Mouse (Mus musculus): ENCODE measurements at regions not wholly inside any gene's neighbourhood (a gene's known extent, or its start where the extent isn't known, plus 50 kb on each side); places are given as distances from the start of the nearest gene placed in this dataset.

DNA sequence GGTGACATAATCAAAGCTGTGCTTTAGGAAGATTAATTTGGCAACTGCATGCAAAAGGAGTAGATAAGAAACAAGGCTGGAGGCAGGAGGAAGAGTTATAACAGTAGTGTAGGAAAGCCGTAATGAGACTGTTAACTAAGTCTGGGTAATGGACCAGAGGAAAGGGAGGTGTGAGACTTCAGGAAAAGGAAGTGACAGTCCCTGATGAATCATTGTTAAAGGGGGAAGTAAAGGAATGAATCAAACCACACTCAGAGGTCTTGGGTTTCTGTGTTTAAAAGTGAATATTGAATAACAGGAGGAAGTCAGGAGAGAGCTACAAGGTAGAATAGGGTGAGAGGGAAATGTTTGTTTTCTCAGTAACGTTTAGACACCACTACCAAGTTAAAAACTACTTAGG is 1175.9 kb downstream of the Diaph3 start:
- DNase-seq: no peak

- DNase-seq: no peak
These were observed 1195.2 kb downstream of the Diaph3 start for GRCm38 (mm10) chr14:85945707-85946313.

DNA sequence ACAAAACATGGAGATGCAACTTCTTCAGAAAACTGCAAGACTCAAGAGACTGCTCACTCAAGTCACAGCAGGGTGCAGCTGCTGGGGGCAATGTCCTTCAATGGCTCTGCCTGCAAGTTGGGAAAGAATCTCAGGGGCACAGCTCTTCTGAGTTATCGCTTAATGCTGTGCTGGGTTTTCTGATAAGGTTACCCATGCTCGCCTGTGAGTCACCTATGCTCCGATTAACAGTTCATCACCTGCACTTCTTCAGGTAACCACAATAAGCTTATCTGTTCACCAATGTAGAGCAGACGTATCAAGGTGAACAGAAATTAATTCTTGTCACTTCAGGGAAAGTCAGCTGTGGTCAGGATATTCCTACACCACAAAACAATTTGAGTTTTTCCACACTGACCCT is 1198.2 kb downstream of the Diaph3 start:
- no peak for DNase-seq

DNA sequence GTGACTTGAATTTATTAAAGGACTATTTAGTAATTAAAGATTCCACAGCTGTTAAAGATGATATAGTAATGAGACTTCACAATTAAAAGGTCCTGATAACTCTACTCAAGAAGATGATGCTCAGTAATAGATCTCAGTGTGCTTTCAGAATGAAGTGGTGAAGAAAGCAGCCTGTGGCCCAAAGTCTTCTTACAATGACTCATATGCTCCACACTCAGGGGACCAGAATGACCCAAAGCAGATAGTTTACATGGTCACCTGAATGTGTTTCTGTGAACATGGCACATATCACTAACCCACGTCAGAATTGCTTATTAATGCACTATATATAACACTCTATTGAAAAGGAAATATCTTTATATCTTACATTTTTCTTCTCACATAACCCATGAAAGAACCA is 1200.5 kb downstream of the Diaph3 start:
- DNase-seq: no peak

- DNase-seq: no peak
These were observed 1205.9 kb downstream of the Diaph3 start for GRCm38 (mm10) chr14:85935091-85935490.

GRCm38 (mm10) chr14:85930387-85930786 is 1210.6 kb downstream of the Diaph3 start:
- DNase-seq: peak; percentile 2

DNA sequence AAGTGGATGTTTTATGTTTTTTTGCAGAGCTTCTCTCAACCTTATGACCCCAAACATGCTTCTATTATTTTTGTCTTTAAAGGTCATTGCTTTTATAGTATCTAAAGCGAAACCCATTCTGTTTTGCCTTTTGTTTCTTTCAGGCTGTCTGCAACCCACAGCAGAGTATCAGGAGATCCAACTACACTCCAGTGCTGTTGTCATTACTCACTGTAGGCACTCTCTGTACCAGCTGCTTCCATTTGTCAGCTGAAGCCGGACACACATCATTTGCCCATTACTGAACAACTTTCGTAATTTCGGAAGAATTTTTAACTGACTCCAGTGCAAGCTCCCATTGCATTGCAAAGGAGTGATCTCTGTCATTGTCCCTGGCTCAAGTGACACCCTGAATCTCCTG is 1222.1 kb downstream of the Diaph3 start:
- no peak for DNase-seq

DNA sequence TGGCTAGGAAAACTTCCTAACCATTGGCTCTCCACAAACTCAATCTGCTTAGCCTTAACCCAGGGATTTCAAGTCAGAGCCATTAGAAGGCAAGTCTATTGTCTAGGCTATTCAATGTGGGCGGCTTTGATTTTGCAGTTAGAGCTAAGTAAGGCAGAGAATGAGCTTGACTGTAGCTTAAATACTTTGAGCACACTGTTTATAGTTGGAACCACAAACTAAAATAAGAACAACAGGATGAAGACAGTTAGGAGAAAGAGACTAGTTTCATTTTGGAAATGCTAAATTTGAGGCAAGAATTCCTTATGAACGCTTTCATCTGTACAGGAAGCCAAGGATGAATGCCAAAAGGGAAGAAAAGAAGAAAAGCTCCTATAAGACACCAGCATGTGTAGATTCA is 1225.3 kb downstream of the Diaph3 start:
- no peak for DNase-seq

DNA sequence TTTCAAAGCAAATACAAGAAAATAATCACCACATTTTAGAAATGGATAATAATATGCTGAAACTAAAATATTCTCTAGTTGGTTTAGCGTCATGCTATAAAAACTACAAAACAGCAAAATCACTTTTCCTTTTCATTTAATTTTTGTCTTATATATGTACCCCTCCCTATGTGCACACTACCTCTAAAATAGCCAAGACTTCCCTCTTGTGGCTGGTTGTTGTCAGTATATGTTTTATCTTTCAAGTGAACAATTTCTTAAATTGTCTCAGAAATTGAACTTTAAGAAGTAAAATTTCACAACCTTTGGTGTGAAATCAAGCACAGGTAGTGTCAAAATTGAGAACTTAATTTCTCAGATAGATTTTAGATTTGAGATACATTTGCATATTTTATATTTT is 1243.1 kb downstream of the Diaph3 start:
- peak; percentile 1 for DNase-seq

DNA sequence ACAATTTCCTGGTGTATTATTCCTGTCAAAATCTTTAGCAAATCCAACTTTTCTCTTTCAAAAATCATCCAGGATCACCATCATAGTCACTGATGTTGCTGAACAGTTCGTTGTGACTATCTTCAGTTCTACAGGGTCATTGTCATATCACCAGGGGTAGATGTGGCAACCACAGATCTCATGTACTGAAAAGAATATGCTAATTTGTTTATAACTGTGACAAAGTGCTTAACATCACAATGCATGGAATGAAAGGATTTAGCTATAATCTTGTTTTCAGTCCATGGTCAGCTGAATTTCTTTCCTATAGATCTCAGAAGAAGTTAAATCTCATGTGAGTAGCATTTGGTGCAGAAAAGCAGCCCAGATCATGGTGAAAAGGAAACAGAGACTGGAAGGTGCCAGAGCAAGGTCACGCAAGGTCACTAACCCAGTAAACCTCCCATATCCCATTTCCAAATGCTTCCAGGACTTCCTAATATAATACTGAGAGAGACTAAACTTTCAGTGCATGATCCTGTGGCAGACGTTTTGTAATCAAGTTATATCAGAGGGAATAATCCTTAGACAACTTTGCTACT is 1279.6 kb downstream of the Diaph3 start:
- DNase-seq: peak; percentile 3

- no peak for DNase-seq
These were observed 1291.5 kb downstream of the Diaph3 start for GRCm38 (mm10) chr14:85849490-85849889.

GRCm38 (mm10) chr14:85835494-85835893 is 1305.5 kb downstream of the Diaph3 start:
- DNase-seq: peak; percentile 24

DNA sequence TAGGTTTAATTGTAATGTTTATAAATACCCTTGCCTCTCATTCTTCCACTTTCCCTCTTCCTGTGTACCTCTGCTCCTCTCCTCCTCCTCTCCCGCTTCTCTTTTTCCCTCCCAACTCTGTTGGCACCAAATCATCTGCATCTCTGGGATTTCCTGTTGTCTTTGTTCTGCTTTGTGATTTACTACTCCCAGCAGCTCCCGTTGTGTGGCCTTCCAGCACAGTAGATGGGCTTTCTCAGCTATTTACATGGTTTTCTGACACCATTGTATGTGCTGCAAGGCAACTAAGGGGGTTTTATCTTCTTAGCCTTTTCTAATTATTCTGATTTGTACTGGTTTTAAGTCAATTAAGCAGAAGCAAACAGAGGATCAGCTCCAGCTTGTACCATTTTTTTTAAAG is 1326.1 kb downstream of the Diaph3 start:
- DNase-seq: peak; percentile 20

DNA sequence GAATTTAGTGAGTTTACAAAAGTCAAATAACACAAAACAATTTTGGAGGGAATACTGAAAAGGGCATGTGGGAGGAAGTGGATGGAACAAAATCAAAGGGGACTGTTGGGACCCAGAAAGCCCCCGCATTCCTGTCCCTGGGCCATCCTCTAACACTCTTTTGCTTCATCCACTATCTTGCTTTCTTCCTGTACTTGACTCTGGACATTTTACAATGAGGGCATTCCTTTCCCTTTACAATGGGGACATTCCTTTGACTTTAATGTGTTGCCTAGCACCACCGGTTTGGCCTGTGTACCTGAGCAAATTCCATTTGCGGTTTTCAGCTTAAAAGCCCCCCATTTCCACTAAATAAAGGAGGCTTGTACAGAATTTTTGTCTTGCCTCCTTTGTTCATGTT is 1341.0 kb downstream of the Pcdh17 start:
- DNase-seq: no peak

DNA sequence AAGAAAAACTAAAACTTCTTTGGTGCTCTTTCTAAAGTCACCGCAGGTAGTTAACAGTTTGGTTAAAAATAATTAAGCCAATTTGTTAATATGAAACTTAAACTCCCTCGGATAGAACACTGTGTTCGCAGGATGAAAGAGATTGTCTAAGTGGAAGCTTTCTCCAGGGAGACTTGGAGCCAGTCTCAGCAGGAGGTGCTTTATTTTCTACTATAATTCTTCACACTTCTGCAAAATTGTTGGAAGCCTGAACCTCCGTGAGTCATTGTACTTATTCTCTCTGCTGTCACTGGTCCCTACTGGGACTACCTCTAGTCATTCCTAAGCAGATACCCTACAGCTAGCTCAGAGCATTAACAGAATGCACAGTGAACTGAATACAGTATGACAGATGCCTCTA is 1327.3 kb downstream of the Pcdh17 start:
- DNase-seq: no peak

DNA sequence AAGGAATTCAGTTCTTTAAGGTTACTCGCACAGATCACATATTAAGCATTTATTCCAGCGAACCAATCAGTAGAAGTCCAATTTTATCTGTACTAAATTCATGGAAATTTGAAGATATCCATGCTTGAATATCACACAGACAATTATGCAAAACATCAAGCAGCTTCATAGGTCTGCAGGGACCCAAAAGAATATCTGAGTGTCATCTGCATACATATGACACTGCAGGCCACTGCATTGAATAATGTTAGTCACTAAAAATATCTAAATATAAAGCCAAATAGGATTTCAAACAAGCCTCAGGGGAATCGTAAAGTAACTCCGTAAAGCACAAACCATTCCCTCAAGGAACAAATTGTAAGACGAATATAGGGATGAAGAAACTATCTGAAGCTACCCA is 1324.9 kb downstream of the Pcdh17 start:
- no peak for DNase-seq

- no peak for DNase-seq
These were observed 1314.0 kb downstream of the Pcdh17 start for GRCm38 (mm10) chr14:85757343-85757742.

- no peak for DNase-seq
These were observed 1295.2 kb downstream of the Pcdh17 start for GRCm38 (mm10) chr14:85738567-85738966.

Measured in embryo, embryonic 11 days (tissue).